Mouse (Mus musculus): ENCODE measurements around the gene Opcml. TPM values are rescaled to one million over a fixed set of nuclear protein-coding genes. Genes with fewer than 3 reads are reported as not detected.

Gene Opcml
- polyA plus RNA-seq, 1 experiment from 2014 or later = 1.9 TPM

DNA sequence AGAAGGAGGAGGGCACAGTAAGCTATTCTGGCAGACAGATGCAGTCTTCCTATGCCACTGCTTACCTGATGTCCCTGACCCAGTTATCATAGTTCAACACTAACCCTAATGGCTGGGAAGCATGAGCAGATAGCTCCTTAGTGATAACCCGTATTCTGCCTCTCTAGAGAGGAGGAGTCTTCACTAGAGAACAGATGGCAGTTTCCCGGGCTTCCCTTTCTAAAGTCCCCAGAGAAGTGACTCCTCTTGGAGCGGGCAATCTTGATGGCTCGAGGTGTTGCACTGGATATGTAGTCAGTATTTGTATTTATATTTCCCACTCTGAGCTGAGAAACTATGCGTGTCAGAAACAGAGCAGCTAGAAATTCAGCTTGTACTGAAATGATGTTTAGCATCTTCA, 1031.9 kb downstream of the Opcml start:
- Histone ChIP-seq H3K36me3 (ENCODE audit: control insufficient read depth, insufficient read depth, low read length) (no peaks in the 10 kb centered on the region), H3K4me2 (no peak overlapping the region), H3K27me3 (ENCODE audit: control insufficient read depth, insufficient read depth, low read length) (no peaks in the 10 kb centered on the region), H3K4me1 (ENCODE audit: control insufficient read depth, insufficient read depth, low read length) (no peaks in the 10 kb centered on the region), H3K9ac (ENCODE audit: low read depth, low read length) (no peak overlapping the region), H3K27ac (ENCODE audit: low read depth, low read length) (no peak overlapping the region), H3K4me3 (ENCODE audit: low read depth, low read length) (no peak overlapping the region), H3K9me3 (replicated peaks; ENCODE audit: control insufficient read depth, low read length) (no peaks in the 10 kb centered on the region)
- no peak for ATAC-seq (replicated peaks; ENCODE audit: insufficient number of reproducible peaks, low FRiP score, low TSS enrichment)
- 56% methylated on average over 5 of the region's 5 CpGs for WGBS (ENCODE audit: insufficient replicate concordance)

DNA sequence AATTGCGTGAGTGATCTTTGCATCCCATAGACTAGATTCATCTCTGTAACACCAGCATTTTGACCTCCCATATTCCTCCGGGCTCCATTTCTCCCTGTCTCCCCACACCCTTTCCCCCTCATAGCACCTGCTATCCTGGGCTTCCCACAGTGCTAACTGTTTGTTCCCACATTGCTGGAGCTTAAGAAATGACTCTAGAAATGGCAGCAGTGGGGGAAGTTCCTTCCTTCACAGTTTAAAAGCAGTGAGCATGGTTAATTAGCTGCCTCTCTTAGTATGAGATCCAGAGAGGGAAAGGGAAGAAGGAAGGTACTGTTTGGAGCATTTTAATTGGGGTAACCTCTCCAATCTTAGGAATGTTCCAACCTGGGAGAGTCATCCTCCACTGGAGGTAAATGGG, 1035.2 kb downstream of the Opcml start:
- Histone ChIP-seq H3K9ac (ENCODE audit: low read depth, low read length) (no peak overlapping the region), H3K4me1 (ENCODE audit: control insufficient read depth, insufficient read depth, low read length) (no peaks in the 10 kb centered on the region), H3K9me3 (replicated peaks; ENCODE audit: control insufficient read depth, low read length) (no peaks in the 10 kb centered on the region), H3K36me3 (ENCODE audit: control insufficient read depth, insufficient read depth, low read length) (no peaks in the 10 kb centered on the region), H3K27ac (ENCODE audit: low read depth, low read length) (no peak overlapping the region), H3K4me3 (ENCODE audit: low read depth, low read length) (no peak overlapping the region), H3K27me3 (ENCODE audit: control insufficient read depth, insufficient read depth, low read length) (no peaks in the 10 kb centered on the region), H3K4me2 (no peak overlapping the region)
- no peak for ATAC-seq (replicated peaks; ENCODE audit: insufficient number of reproducible peaks, low FRiP score, low TSS enrichment)
- 74% methylated on average over 2 of the region's 2 CpGs for WGBS (ENCODE audit: insufficient replicate concordance)

GRCm38 (mm10) chr9:28845961-28846570, 1055.5 kb downstream of the Opcml start:
- Histone ChIP-seq H3K36me3 (ENCODE audit: control insufficient read depth, insufficient read depth, low read length) (no peaks in the 10 kb centered on the region), H3K4me3 (ENCODE audit: low read depth, low read length) (no peak overlapping the region), H3K27ac (ENCODE audit: low read depth, low read length) (no peak overlapping the region), H3K4me1 (ENCODE audit: control insufficient read depth, insufficient read depth, low read length) (no peaks in the 10 kb centered on the region), H3K9ac (ENCODE audit: low read depth, low read length) (no peak overlapping the region), H3K4me2 (no peak overlapping the region), H3K27me3 (ENCODE audit: control insufficient read depth, insufficient read depth, low read length) (no peaks in the 10 kb centered on the region), H3K9me3 (replicated peaks; ENCODE audit: control insufficient read depth, low read length) (no peaks in the 10 kb centered on the region)
- no peak for ATAC-seq (replicated peaks; ENCODE audit: insufficient number of reproducible peaks, low FRiP score, low TSS enrichment)
- WGBS (ENCODE audit: insufficient replicate concordance) = 42% methylated on average over 2 of the region's 2 CpGs

GRCm38 (mm10) chr9:28855826-28856225, 1065.3 kb downstream of the Opcml start:
- Histone ChIP-seq H3K9ac (ENCODE audit: low read depth, low read length) (no peak overlapping the region), H3K27ac (ENCODE audit: low read depth, low read length) (no peak overlapping the region), H3K4me3 (ENCODE audit: low read depth, low read length) (no peak overlapping the region), H3K27me3 (ENCODE audit: control insufficient read depth, insufficient read depth, low read length) (no peaks in the 10 kb centered on the region), H3K4me1 (ENCODE audit: control insufficient read depth, insufficient read depth, low read length) (no peaks in the 10 kb centered on the region), H3K9me3 (replicated peaks; ENCODE audit: control insufficient read depth, low read length) (no peaks in the 10 kb centered on the region), H3K36me3 (ENCODE audit: control insufficient read depth, insufficient read depth, low read length) (no peaks in the 10 kb centered on the region), H3K4me2 (no peak overlapping the region)
- ATAC-seq (replicated peaks; ENCODE audit: insufficient number of reproducible peaks, low FRiP score, low TSS enrichment) = no peak
- WGBS (ENCODE audit: insufficient replicate concordance) = 70% methylated on average over 7 of the region's 7 CpGs

DNA sequence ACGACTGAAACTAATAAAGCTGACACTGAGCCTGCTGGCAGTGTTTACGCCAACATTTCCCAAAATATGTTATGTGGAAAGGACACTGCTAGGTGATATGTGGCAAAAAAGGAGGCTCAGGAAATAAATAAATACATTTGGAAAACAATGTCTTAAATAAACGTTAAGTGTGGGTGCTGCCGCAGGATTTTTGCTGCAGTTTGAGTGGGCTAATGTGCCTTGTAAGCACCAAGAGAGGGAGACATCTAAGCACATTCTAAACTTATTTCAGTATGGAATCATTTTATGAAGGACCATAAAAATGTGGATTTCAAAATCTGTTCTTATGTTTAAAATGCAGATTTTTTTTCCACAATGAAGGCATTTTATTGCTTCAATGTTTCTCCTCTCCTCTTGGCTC, 1071.4 kb downstream of the Opcml start:
- no peaks in the 10 kb centered on the region for H3K27me3 ChIP-seq (ENCODE audit: control insufficient read depth, insufficient read depth, low read length)
- no peaks in the 10 kb centered on the region for H3K9me3 ChIP-seq (replicated peaks; ENCODE audit: control insufficient read depth, low read length)
- no peak for ATAC-seq (replicated peaks; ENCODE audit: insufficient number of reproducible peaks, low FRiP score, low TSS enrichment)
- WGBS (ENCODE audit: insufficient replicate concordance) = 77% methylated on average over 4 of the region's 4 CpGs
- no peak overlapping the region for H3K9ac ChIP-seq (ENCODE audit: low read depth, low read length)
- H3K36me3 ChIP-seq (ENCODE audit: control insufficient read depth, insufficient read depth, low read length) = no peaks in the 10 kb centered on the region
- H3K27ac ChIP-seq (ENCODE audit: low read depth, low read length) = no peak overlapping the region
- no peak overlapping the region for H3K4me2 ChIP-seq
- no peak overlapping the region for H3K4me3 ChIP-seq (ENCODE audit: low read depth, low read length)
- H3K4me1 ChIP-seq (ENCODE audit: control insufficient read depth, insufficient read depth, low read length) = no peaks in the 10 kb centered on the region

DNA sequence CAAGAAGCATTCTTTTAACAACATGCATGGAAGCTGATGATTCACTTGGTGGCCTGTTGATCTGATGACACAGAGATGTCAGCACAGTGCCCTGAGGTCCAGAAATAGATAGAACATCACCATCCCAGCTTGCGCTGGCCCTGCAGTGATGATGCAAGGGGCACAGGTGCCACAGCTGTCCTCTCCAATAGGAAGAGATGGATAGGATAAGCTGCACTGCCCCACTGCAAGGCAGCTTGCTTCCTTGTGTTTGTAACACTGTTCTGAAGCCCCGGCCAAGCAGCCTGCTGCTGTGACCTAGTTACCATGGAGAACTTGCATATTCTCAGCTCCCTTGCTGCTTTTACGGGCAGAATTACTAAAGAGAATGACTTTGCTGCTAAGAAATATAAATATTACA, 1076.7 kb downstream of the Opcml start:
- Histone ChIP-seq H3K9ac (ENCODE audit: low read depth, low read length) (no peak overlapping the region), H3K27me3 (ENCODE audit: control insufficient read depth, insufficient read depth, low read length) (no peaks in the 10 kb centered on the region), H3K9me3 (replicated peaks; ENCODE audit: control insufficient read depth, low read length) (no peaks in the 10 kb centered on the region), H3K36me3 (ENCODE audit: control insufficient read depth, insufficient read depth, low read length) (no peaks in the 10 kb centered on the region), H3K4me2 (no peak overlapping the region), H3K4me3 (ENCODE audit: low read depth, low read length) (no peak overlapping the region), H3K4me1 (ENCODE audit: control insufficient read depth, insufficient read depth, low read length) (peaks cover 3% of the 10 kb centered on the region; the same call in 1 of the 2 replicates), H3K27ac (ENCODE audit: low read depth, low read length) (no peak overlapping the region)
- 86% methylated on average over 3 of the region's 3 CpGs for WGBS (ENCODE audit: insufficient replicate concordance)
- no peak for ATAC-seq (replicated peaks; ENCODE audit: insufficient number of reproducible peaks, low FRiP score, low TSS enrichment)

- Histone ChIP-seq H3K9me3 (replicated peaks; ENCODE audit: control insufficient read depth, low read length) (no peaks in the 10 kb centered on the region), H3K4me1 (ENCODE audit: control insufficient read depth, insufficient read depth, low read length) (peaks cover 3% of the 10 kb centered on the region; the same call in 1 of the 2 replicates), H3K9ac (ENCODE audit: low read depth, low read length) (no peak overlapping the region), H3K27me3 (ENCODE audit: control insufficient read depth, insufficient read depth, low read length) (no peaks in the 10 kb centered on the region), H3K4me3 (ENCODE audit: low read depth, low read length) (no peak overlapping the region), H3K4me2 (no peak overlapping the region), H3K27ac (ENCODE audit: low read depth, low read length) (no peak overlapping the region), H3K36me3 (ENCODE audit: control insufficient read depth, insufficient read depth, low read length) (no peaks in the 10 kb centered on the region)
- WGBS (ENCODE audit: insufficient replicate concordance) = 44% methylated on average over 1 of the region's 1 CpGs
- peak; percentile 87 for ATAC-seq (replicated peaks; ENCODE audit: insufficient number of reproducible peaks, low FRiP score, low TSS enrichment)
These were observed 1079.9 kb downstream of the Opcml start for GRCm38 (mm10) chr9:28870478-28870877.

GRCm38 (mm10) chr9:28882566-28882965, 1092.0 kb downstream of the Opcml start:
- WGBS (ENCODE audit: insufficient replicate concordance) = 63% methylated on average over 1 of the region's 1 CpGs

GRCm38 (mm10) chr9:28891611-28892010, 1101.0 kb downstream of the Opcml start:
- H3K9me3 ChIP-seq (replicated peaks; ENCODE audit: control insufficient read depth, low read length) = no peaks in the 10 kb centered on the region
- ATAC-seq (replicated peaks; ENCODE audit: insufficient number of reproducible peaks, low FRiP score, low TSS enrichment) = no peak
- no peak overlapping the region for H3K27ac ChIP-seq (ENCODE audit: low read depth, low read length)
- no peak overlapping the region for H3K4me2 ChIP-seq
- H3K36me3 ChIP-seq (ENCODE audit: control insufficient read depth, insufficient read depth, low read length) = no peaks in the 10 kb centered on the region
- H3K9ac ChIP-seq (ENCODE audit: low read depth, low read length) = no peak overlapping the region
- 79% methylated on average over 8 of the region's 8 CpGs for WGBS (ENCODE audit: insufficient replicate concordance)
- no peaks in the 10 kb centered on the region for H3K4me1 ChIP-seq (ENCODE audit: control insufficient read depth, insufficient read depth, low read length)
- H3K27me3 ChIP-seq (ENCODE audit: control insufficient read depth, insufficient read depth, low read length) = peaks cover 4% of the 10 kb centered on the region; the same call in 1 of the 2 replicates
- H3K4me3 ChIP-seq (ENCODE audit: low read depth, low read length) = no peak overlapping the region

More at GRCm38 (mm10) chr9:28882566-28882965, 1092.0 kb downstream of the Opcml start:
- no peaks in the 10 kb centered on the region for H3K9me3 ChIP-seq (replicated peaks; ENCODE audit: control insufficient read depth, low read length)
- no peaks in the 10 kb centered on the region for H3K4me1 ChIP-seq (ENCODE audit: control insufficient read depth, insufficient read depth, low read length)
- H3K9ac ChIP-seq (ENCODE audit: low read depth, low read length) = no peak overlapping the region
- H3K27me3 ChIP-seq (ENCODE audit: control insufficient read depth, insufficient read depth, low read length) = no peaks in the 10 kb centered on the region
- H3K4me2 ChIP-seq = no peak overlapping the region
- no peak for ATAC-seq (replicated peaks; ENCODE audit: insufficient number of reproducible peaks, low FRiP score, low TSS enrichment)
- no peak overlapping the region for H3K4me3 ChIP-seq (ENCODE audit: low read depth, low read length)
- no peaks in the 10 kb centered on the region for H3K36me3 ChIP-seq (ENCODE audit: control insufficient read depth, insufficient read depth, low read length)
- H3K27ac ChIP-seq (ENCODE audit: low read depth, low read length) = no peak overlapping the region

Measured in heart, embryonic 11.5 days (tissue).